Mouse (Mus musculus) liver, embryonic 11.5 days (tissue): ENCODE measurements around the gene Basp1. TPM values are rescaled to one million over a fixed set of nuclear protein-coding genes. Genes with fewer than 3 reads are reported as not detected.

Experiments
- ATAC-seq: fragments of 200-750 bp; cut with Nextera tagmentation; replicated peaks from 2 replicates; pipeline ENCODE4 v1.8.0; 2017; ENCODE audit warnings: moderate number of reproducible peaks, mild to moderate bottlenecking, moderate TSS enrichment, moderate library complexity; ENCODE audit not compliant: low FRiP score
- DNase-seq: peaks from one replicate; pipeline ENCODE4 v3.0.0-alpha.2; 2017; ENCODE audit warnings: low spot score
- H3K27ac ChIP-seq: fragments of 300-500 bp; sonication (generic); 2 replicates; pipeline ENCODE4 v1.5.1; 2014; ENCODE audit warnings: mild to moderate bottlenecking, low read depth, low read length, control low read depth
- H3K27me3 ChIP-seq: fragments of 300-500 bp; sonication (generic); replicated peaks from 2 replicates; pipeline ENCODE4 v1.6.1; 2014; ENCODE audit warnings: low read length, mixed read lengths; ENCODE audit not compliant: control insufficient read depth, insufficient read depth
- H3K36me3 ChIP-seq: fragments of 300-500 bp; sonication (generic); 2 replicates; pipeline ENCODE4 v1.6.1; 2014; ENCODE audit warnings: mild to moderate bottlenecking, low read length, moderate library complexity, mixed read lengths; ENCODE audit not compliant: control insufficient read depth, insufficient read depth
- H3K4me1 ChIP-seq: fragments of 300-500 bp; sonication (generic); replicated peaks from 2 replicates; pipeline ENCODE4 v1.6.1; 2014; ENCODE audit warnings: low read length, mixed read lengths; ENCODE audit not compliant: control insufficient read depth, insufficient read depth
- H3K4me2 ChIP-seq: fragments of 300-500 bp; sonication (generic); 2 replicates; pipeline ENCODE4 v1.6.1; 2014; ENCODE audit warnings: mild to moderate bottlenecking, control low read depth, moderate library complexity
- H3K4me3 ChIP-seq: fragments of 300-500 bp; sonication (generic); 2 replicates; pipeline ENCODE4 v1.5.1; 2014; ENCODE audit warnings: low read depth, low read length, control low read depth
- H3K9ac ChIP-seq: fragments of 300-500 bp; sonication (generic); 2 replicates; pipeline ENCODE4 v1.6.1; 2014; ENCODE audit warnings: low read depth, low read length, control low read depth
- H3K9me3 ChIP-seq: fragments of 300-500 bp; sonication (generic); 2 replicates; pipeline ENCODE4 v1.6.1; 2016; ENCODE audit warnings: low read length, inconsistent platforms, mixed read lengths; ENCODE audit not compliant: control insufficient read depth
- WGBS: fragments of 180-500 bp; shearing (Covaris S2); extraction: QIAGEN DNeasy Blood & Tissue Kit; methylation state at CpG from one replicate; pipeline ENCODE4 v1.1.7; 2014; 5-methylcytosine and 5-hydroxymethylcytosine counted together
- polyA plus RNA-seq: library from polyadenylated mRNA; unstranded; fragments of >200 nt; fragmentation: Nextera tagmentation; extraction: Ambion mirVana; gene quantifications from 2 replicates; pipeline ENCODE4 v1.2.1, GENCODE M21; 2014

Basp1 gene
- polyA plus RNA-seq, 1 experiment from 2014 or later = 12.8 TPM

- Histone ChIP-seq H3K27me3 (no peaks in the 10 kb centered on the region), H3K27ac (no peak overlapping the region), H3K4me1 (no peaks in the 10 kb centered on the region), H3K4me3 (no peak overlapping the region), H3K9me3 (no peaks in the 10 kb centered on the region), H3K36me3 (no peaks in the 10 kb centered on the region), H3K4me2 (no peak overlapping the region), H3K9ac (no peak overlapping the region)
- DNase-seq (no peak), ATAC-seq (no peak)
- WGBS = 70% methylated on average over 1 of the region's 1 CpGs
Measured at GRCm38 (mm10) chr15:25432341-25432740, 18.8 kb upstream of the Basp1 start.

- Histone ChIP-seq H3K9ac (no peak overlapping the region), H3K9me3 (no peaks in the 10 kb centered on the region), H3K27me3 (no peaks in the 10 kb centered on the region), H3K4me2 (no peak overlapping the region), H3K4me1 (no peaks in the 10 kb centered on the region), H3K4me3 (no peak overlapping the region), H3K36me3 (no peaks in the 10 kb centered on the region), H3K27ac (no peak overlapping the region)
- no peak for ATAC-seq
- DNase-seq = no peak
- WGBS = 69% methylated on average over 3 of the region's 3 CpGs
Measured at GRCm38 (mm10) chr15:25430167-25430566, 16.6 kb upstream of the Basp1 start.

- no peaks in the 10 kb centered on the region for H3K9me3 ChIP-seq
- H3K27ac ChIP-seq = no peak overlapping the region
- 70% methylated on average over 7 of the region's 7 CpGs for WGBS
- H3K4me3 ChIP-seq = no peak overlapping the region
- H3K4me1 ChIP-seq = no peaks in the 10 kb centered on the region
- no peak overlapping the region for H3K9ac ChIP-seq
- no peak for DNase-seq
- H3K36me3 ChIP-seq = no peaks in the 10 kb centered on the region
- H3K4me2 ChIP-seq = no peak overlapping the region
- H3K27me3 ChIP-seq = no peaks in the 10 kb centered on the region
- no peak for ATAC-seq
Measured at GRCm38 (mm10) chr15:25429007-25429406, 15.4 kb upstream of the Basp1 start.

GRCm38 (mm10) chr15:25428551-25428950 is 15.0 kb upstream of the Basp1 start:
- Histone ChIP-seq H3K4me2 (no peak overlapping the region), H3K9me3 (no peaks in the 10 kb centered on the region), H3K4me3 (no peak overlapping the region), H3K27me3 (no peaks in the 10 kb centered on the region), H3K4me1 (no peaks in the 10 kb centered on the region), H3K36me3 (no peaks in the 10 kb centered on the region), H3K9ac (no peak overlapping the region), H3K27ac (no peak overlapping the region)
- ATAC-seq (no peak), DNase-seq (no peak)
- WGBS = 43% methylated on average over 7 of the region's 7 CpGs

GRCm38 (mm10) chr15:25420266-25420665 is 6.7 kb upstream of the Basp1 start:
- DNase-seq (no peak), ATAC-seq (no peak)
- no peak overlapping the region for H3K4me3 ChIP-seq
- H3K36me3 ChIP-seq = no peaks in the 10 kb centered on the region
- no peaks in the 10 kb centered on the region for H3K27me3 ChIP-seq
- no peak overlapping the region for H3K27ac ChIP-seq
- H3K4me1 ChIP-seq = no peaks in the 10 kb centered on the region
- no peak overlapping the region for H3K4me2 ChIP-seq
- 81% methylated on average over 9 of the region's 9 CpGs for WGBS
- no peaks in the 10 kb centered on the region for H3K9me3 ChIP-seq
- no peak overlapping the region for H3K9ac ChIP-seq

- 69% methylated on average over 6 of the region's 6 CpGs for WGBS
- Histone ChIP-seq H3K4me2 (no peak overlapping the region), H3K27me3 (peaks cover 32% of the 10 kb centered on the region), H3K36me3 (no peaks in the 10 kb centered on the region), H3K4me1 (peaks cover 3% of the 10 kb centered on the region), H3K4me3 (no peak overlapping the region), H3K9ac (no peak overlapping the region), H3K27ac (no peak overlapping the region), H3K9me3 (no peaks in the 10 kb centered on the region)
- ATAC-seq (no peak), DNase-seq (no peak)
Measured at GRCm38 (mm10) chr15:25416367-25416766, 2.8 kb upstream of the Basp1 start.

- no peak overlapping the region for H3K9ac ChIP-seq
- H3K9me3 ChIP-seq = no peaks in the 10 kb centered on the region
- no peak for DNase-seq
- H3K27ac ChIP-seq = no peak overlapping the region
- no peak for ATAC-seq
- 70% methylated on average over 4 of the region's 4 CpGs for WGBS
- peaks cover 3% of the 10 kb centered on the region for H3K4me1 ChIP-seq
- no peaks in the 10 kb centered on the region for H3K36me3 ChIP-seq
- no peak overlapping the region for H3K4me2 ChIP-seq
- peaks cover 32% of the 10 kb centered on the region for H3K27me3 ChIP-seq
- H3K4me3 ChIP-seq = no peak overlapping the region
Measured at GRCm38 (mm10) chr15:25415958-25416357, 2.4 kb upstream of the Basp1 start.

GRCm38 (mm10) chr15:25414747-25415119 is 1.2 kb upstream of the Basp1 start:
- Histone ChIP-seq H3K27me3 (peaks cover 32% of the 10 kb centered on the region), H3K9ac (no peak overlapping the region), H3K27ac (no peak overlapping the region), H3K4me1 (peaks cover 3% of the 10 kb centered on the region), H3K4me2 (peak overlapping the region; percentile 72), H3K4me3 (peak overlapping the region; percentile 63), H3K36me3 (no peaks in the 10 kb centered on the region), H3K9me3 (no peaks in the 10 kb centered on the region)
- WGBS = 1% methylated on average over 14 of the region's 14 CpGs
- DNase-seq = peak; percentile 71
- ATAC-seq = 0 out of 2 replicates have a peak, but pooled peaks have one; percentile 27

GRCm38 (mm10) chr15:25414011-25414746 is 615 bp upstream of the Basp1 start:
- ATAC-seq (peak; percentile 35), DNase-seq (peak; percentile 67)
- under 1% methylated on average over 36 of the region's 36 CpGs for WGBS

More at GRCm38 (mm10) chr15:25414011-25414746, 615 bp upstream of the Basp1 start:
- H3K27me3 ChIP-seq = peaks cover 32% of the 10 kb centered on the region
- H3K4me3 ChIP-seq = peak overlapping the region; percentile 63
- peak overlapping the region; percentile 72 for H3K4me2 ChIP-seq
- H3K9me3 ChIP-seq = no peaks in the 10 kb centered on the region
- no peaks in the 10 kb centered on the region for H3K36me3 ChIP-seq
- H3K4me1 ChIP-seq = peaks cover 3% of the 10 kb centered on the region
- H3K9ac ChIP-seq = no peak overlapping the region; the same call in 1 of the 2 replicates
- H3K27ac ChIP-seq = no peak overlapping the region
